Mouse (Mus musculus) MN1 (cell line): ENCODE results near the gene Bcas3.

Source experiments
- DNase-seq: peaks from one replicate; pipeline ENCODE4 v3.0.0-alpha.2; 2016; ENCODE audit warnings: low spot score

The Bcas3 gene

GRCm38 (mm10) chr11:85352539-85353380, at the start of gene Bcas3:
Gene Bcas3 (plus strand): TSS chr11:85353167.
- peak; percentile 97 for DNase-seq

GRCm38 (mm10) chr11:85306577-85307260, 46.2 kb upstream of the Bcas3 start:
- no peak for DNase-seq

- DNase-seq = peak; percentile 17
These were observed 44.2 kb upstream of the Bcas3 start for GRCm38 (mm10) chr11:85308799-85309198.

GRCm38 (mm10) chr11:85310407-85310712, 42.6 kb upstream of the Bcas3 start:
- DNase-seq = no peak

- DNase-seq = peak; percentile 98
These were observed 42.0 kb upstream of the Bcas3 start, which contains the start of gene Ppm1d for GRCm38 (mm10) chr11:85310713-85311574. Gene Ppm1d (plus strand): TSS chr11:85311244.

- peak; percentile 75 for DNase-seq
These were observed 41.1 kb upstream of the Bcas3 start for GRCm38 (mm10) chr11:85311645-85312490.

- DNase-seq = peak; percentile 92
These were observed 40.1 kb upstream of the Bcas3 start for GRCm38 (mm10) chr11:85312818-85313217.

GRCm38 (mm10) chr11:85313361-85313760, 39.6 kb upstream of the Bcas3 start:
- DNase-seq = no peak

GRCm38 (mm10) chr11:85323567-85324330, 29.2 kb upstream of the Bcas3 start:
- DNase-seq = no peak

GRCm38 (mm10) chr11:85328717-85329116, 24.2 kb upstream of the Bcas3 start:
- DNase-seq = no peak

- DNase-seq = no peak
These were observed 23.6 kb upstream of the Bcas3 start for GRCm38 (mm10) chr11:85329167-85329894.

- DNase-seq = peak; percentile 46
These were observed 18.2 kb upstream of the Bcas3 start for GRCm38 (mm10) chr11:85334778-85335177.

GRCm38 (mm10) chr11:85339173-85339831, 13.7 kb upstream of the Bcas3 start:
- DNase-seq = no peak

- DNase-seq = no peak
These were observed 12.8 kb upstream of the Bcas3 start for GRCm38 (mm10) chr11:85340070-85340616.

- peak; percentile 16 for DNase-seq
These were observed 852 bp downstream of the Bcas3 start for GRCm38 (mm10) chr11:85353819-85354218.

- no peak for DNase-seq
These were observed 6.7 kb downstream of the Bcas3 start for GRCm38 (mm10) chr11:85359641-85360040.

- DNase-seq = no peak
These were observed 8.7 kb downstream of the Bcas3 start for GRCm38 (mm10) chr11:85361621-85362020.

GRCm38 (mm10) chr11:85366168-85366567, 13.2 kb downstream of the Bcas3 start:
- no peak for DNase-seq

GRCm38 (mm10) chr11:85367823-85368222, 14.9 kb downstream of the Bcas3 start:
- DNase-seq = peak; percentile 32
